Mouse (Mus musculus) bone marrow, adult 2 months (tissue): ENCODE results near the gene Ddx18.

Experiments used
- CTCF ChIP-seq: fragments of 200-500 bp; IDR thresholded peaks from 2 replicates; pipeline ENCODE4 v1.5.1; 2011; ENCODE audit warnings: low read length, control low read depth; ENCODE audit not compliant: control insufficient read depth, insufficient read depth
- POLR2A ChIP-seq: fragments of 200-500 bp; IDR thresholded peaks from 2 replicates; pipeline ENCODE4 v1.6.1; 2011; ENCODE audit warnings: low read depth, mild to moderate bottlenecking, control low read depth, low read length, borderline replicate concordance; ENCODE audit not compliant: control insufficient read depth

GRCm38 (mm10) chr1:121550801-121551456 is 16.9 kb downstream of the Ddx18 start:
- TF ChIP-seq CTCF, result no peak
- no peak for TF ChIP-seq POLR2A
